Mouse (Mus musculus) spleen, embryonic (tissue): ENCODE results near the gene Meltf.

Source experiments
- CTCF ChIA-PET: fragments of 350-600 bp; sonication (Branson Sonifier 250); formaldehyde crosslinking; loops from one replicate; lab custom pipeline; 2022; lab: Charles Lee

Meltf gene

DNA sequence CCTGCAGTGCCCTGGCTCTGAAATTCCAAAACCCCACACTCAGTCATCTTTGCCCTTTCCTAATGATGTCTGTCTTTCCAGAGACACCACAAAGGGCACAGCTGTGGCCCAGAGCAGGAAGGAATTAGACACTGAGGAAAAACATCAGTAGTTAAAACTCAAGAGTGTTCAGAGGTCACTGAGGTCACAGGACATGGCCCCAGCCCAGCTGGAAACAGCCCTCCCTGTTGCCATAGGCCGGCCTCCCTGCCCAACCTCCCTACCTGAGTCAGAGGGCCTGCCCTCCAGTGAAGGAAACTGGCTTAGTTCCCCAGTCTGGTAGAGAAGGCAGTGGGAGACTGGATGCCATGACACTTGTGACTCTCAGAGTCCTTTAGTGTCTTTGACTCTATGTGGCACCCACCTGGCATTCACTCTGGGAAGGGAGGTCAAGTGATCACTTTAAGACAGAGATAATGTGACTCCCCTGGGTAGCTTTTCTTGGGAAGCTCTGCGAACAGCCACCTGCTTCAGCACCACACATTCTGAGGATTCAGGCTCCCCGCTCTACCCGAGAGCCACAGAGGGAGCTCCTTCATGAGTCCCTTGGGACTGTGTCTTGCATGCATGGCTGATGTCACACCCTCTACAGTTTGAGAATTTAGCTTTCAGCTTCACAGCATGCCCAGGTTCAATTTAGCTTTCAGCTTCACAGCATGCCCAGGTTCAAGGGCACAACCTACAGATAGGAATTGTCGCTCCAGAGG is 15.0 kb downstream of the Meltf start:
- CTCF ChIA-PET = no interaction called here

DNA sequence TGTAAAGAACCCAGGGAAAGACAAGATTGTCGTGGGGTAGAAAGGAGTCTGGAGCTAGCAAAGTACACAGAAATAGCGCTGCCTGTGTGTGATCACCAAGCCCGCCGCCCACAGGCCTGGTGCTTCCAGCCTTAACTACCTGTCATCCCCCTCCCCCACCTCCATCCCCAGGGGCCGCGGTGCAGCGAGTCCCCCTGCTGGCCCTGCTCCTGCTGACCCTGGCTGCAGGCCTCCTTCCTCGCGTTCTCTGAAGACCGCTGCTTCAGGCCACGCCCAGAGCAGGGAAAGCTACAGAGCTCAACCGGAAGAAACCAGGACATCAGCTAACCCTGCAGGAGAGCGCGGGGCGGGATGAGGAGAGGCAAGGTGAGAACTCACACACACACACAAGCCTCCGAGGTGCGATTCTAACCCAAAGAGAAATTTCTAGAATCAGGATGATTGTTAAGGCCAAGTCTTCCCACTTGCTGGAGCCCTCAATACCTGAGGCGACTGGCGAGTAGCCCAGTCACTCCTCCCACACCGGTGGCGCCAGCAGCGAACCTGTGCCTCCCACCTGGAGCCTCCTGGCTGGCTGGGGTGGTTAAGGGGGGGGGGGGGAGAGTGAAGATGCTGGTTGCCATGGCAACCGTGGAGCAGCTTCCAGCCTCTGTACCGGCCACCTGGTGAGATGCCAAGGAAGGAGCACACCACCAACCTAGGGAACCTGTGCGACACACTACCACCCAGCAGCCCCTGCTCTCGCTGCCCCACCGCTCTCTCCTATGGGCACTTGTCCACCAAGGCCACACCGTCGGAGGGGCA is 18.6 kb downstream of the Meltf start:
- CTCF ChIA-PET = no interaction called here

DNA sequence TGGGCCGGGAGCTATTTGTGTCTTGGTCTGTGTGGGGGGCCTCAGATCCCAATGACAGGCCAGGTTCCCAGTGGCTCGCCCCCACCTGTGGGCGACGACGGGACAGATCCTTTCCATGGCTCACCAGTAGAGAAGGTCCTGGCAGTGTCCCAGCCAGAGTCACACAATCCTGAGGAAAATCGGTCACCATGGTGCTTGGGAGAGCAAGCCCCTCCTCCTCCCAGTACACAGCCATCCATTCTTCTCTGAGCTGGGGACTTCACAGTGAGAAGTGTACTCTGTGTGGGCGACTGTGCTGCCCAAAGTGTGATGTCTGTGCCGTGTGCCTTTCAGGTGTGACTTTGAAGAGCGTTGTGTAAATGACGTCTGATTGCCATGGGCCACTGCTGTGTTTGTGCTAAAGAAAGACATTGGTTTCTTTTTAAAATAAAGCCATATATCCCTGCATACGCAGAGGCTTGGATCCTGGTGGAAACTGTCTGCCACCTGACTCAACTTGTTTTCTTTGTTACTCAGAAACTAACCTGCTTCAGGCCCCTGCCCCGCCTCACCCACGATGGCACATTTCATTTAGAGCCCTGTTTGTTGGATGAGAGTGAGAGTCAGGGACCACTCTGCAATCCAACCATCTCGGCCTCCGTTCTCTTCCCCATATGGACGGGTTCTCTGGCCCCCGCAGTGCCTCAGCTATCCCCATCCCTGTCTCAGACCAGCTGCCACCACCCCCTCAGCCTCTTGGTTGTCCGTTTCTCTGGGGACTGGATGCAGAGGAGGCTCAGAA is 20.1 kb downstream of the Meltf start:
- CTCF ChIA-PET = no interaction called here

DNA sequence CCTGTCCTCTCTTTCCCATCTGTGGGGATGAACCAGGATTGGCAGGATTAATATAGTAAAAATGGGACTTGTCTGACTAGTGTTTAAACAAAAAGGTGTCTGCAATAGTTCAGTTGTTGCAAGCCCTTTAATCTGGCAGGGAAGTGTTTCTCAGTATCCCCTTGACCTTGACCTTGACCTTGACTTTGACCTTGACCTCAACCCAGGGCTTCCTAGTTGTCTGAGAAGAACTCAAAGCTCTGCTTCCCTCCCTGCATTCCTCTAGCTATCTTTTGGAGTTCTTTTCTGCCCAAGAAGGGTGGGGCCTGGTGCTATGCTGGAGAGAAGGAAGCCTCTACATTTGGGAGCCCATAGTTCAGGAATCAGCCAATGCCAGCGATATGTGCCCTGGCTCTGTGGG is 23.3 kb downstream of the Meltf start:
- CTCF ChIA-PET = no interaction called here

DNA sequence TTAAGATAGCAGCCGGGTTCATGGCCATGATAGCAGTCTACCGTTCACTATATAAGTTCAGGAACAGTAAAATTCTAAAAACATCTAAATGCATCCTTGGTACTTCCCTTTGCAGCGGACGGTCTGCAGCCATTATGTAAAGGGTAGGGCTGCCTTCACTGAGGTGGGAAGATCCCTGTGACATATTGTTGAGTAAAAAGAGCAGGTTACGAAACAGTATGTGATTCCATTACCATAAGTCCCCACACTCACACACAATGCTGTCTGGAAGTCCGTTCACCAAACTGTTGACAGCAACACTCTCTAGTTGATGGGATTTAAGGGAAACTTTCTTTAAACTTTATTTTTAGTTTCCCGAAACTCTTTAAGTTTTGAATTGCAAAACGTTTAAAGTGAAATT is 24.6 kb downstream of the Meltf start:
- CTCF ChIA-PET = no interaction called here

- CTCF ChIA-PET = no interaction called here
Observed at GRCm38 (mm10) chr16:31905331-31905730, 26.7 kb downstream of the Meltf start.

DNA sequence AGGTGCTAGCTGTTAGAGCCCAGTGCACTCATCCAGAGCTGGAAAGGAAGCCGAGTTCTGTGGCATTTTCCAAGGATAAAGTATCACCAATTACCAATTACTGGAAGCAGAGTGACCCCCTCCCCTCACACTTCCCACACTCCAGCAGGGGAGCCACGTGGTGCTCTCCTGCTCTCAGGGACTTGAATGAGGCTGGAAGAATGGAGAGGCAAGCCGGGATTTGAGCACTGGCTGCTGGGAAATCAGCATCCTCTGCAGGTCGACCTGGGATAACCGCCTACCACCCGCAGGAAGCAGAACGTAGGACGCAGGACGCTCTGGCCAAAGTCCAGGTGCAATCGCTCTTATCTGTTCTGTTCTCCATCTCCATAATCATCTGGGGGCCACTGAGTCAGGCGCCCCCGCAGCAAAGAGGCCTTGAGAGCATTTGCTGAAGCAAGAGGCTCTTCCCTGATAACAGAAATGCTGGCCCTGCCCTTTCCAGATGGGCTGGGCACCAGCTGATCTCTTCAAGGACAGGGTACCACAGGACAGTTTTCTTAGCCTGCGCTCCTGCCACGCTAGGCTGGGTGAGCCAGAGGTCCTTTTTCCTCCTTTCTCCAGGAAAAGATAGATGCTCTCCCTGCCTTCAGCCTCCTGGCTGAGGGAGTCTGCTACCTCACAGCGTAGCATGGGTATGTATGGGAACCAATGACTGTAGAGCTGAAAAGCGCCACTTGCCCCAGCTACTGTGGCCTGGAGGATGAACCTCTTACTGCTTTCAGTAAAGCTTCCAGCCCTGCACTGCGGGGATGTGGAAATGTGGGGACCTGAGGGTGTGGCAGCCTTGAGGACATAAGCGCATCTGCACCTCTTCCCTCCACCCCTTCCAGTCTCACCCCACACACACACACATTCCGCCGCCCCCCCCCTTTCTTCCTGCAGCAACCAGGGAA is 27.5 kb downstream of the Meltf start:
- CTCF ChIA-PET = no interaction called here

DNA sequence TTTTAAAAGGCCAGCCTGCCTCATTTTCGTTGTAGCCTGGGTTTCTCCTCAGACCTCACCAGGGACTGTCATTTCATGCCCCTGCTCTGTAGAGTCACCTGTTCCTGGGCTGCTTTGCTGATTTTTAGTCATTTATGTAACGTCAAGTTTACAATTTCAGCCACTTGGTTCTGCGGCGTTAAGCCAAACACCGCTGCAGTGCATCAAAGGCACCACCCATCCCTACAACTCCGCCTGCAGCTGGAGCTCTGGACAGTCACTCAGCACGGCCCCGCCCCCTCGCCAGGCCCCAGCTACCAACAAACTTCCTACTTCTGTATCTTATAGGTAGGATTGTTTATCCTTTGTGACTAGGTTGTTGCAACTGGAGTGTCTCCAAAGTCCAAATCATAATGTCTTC is 28.3 kb downstream of the Meltf start:
- CTCF ChIA-PET = no interaction called here

DNA sequence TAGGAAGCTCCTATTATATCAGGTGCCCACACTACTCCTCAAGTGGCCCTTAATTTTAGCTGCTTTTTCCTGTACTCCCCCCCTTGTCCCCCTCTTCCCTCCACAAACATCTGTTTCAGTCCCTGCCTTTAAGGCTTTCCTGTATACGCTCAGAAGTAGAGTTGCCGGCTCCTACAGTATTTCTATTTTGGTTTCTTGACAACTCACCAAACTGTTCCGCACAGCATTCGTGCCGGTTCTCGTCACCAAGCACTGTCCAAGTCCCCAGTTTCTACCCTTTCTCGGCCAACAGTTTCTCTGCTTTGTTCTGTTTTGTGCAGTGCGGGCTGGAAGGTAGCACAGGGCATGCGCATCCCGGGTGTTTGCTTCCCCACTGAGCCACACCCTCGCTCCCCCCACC is 30.3 kb downstream of the Meltf start:
- CTCF ChIA-PET = interaction anchor here (0.6 kb wide), 1 partner anchor 68 kb away, joined by 4 read pairs; no protein-coding TSS in a partner anchor

- CTCF ChIA-PET = no interaction called here
Observed at GRCm38 (mm10) chr16:31910281-31910847, 31.8 kb downstream of the Meltf start.

DNA sequence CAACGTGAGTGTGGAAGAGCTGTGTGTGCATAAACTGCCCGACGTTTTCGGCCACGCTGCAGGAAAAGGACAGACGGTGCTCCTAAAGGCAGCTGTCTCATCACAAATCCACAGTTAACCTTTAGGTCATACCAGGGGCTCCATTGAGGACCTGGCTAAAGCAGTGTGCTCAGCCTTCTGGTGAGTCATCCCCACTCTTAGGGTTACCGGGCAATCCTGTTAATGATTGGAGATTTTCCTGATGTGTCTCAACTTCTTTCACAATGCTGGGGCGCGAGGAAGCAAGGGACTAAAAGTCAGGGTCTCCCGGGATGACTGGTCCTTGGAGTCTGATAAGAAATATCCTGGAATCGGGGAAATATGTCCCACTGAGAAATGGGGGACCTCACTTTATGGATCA is 39.2 kb downstream of the Meltf start:
- CTCF ChIA-PET = no interaction called here

DNA sequence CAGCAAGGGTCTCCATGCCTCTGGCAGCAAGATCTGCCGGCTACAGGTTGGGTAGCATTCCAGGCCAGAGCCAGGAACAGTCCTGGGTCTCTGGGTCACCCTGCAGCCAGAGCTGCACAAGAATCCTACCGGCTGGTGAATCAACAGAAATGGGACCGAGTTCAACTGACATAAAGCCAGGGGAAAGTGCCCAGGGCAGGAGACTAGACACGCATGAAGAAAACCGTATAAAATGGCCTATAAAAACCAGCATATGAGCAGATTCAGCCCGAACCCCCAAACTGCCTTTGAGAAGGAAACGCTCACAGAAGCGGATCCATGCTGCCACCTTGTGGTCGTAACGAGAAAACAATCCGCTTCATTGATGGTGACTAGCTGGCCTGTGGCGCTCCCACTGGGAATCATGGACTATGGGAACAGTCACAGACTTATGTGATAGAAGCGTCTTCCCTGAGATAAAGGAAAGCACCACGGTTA is 39.7 kb downstream of the Meltf start:
- CTCF ChIA-PET = no interaction called here

DNA sequence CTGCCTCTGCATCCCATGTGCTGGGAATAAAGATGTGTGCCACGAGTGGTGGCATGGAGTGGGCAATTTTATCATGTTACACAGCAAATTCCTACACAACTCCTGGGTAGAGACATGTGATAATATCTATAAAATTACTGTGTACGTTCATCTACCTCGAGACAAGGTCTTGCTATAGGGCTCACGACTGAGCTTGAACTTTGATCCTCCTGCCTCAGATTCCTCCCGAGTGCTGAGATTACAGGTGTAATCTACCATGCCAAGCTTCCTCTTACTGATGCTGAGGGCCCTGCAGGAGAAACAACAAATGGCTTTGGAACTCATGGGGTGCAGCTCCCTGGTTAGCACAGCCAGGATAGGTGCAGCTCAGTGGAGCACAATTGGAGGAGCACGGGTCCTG is 45.8 kb downstream of the Meltf start:
- CTCF ChIA-PET = no interaction called here

GRCm38 (mm10) chr16:31926091-31926490 is 47.5 kb downstream of the Meltf start:
- CTCF ChIA-PET = no interaction called here

GRCm38 (mm10) chr16:31926547-31927182 is 48.1 kb downstream of the Meltf start:
- CTCF ChIA-PET = no interaction called here

GRCm38 (mm10) chr16:31927412-31927811 is 48.8 kb downstream of the Meltf start:
- CTCF ChIA-PET = no interaction called here

DNA sequence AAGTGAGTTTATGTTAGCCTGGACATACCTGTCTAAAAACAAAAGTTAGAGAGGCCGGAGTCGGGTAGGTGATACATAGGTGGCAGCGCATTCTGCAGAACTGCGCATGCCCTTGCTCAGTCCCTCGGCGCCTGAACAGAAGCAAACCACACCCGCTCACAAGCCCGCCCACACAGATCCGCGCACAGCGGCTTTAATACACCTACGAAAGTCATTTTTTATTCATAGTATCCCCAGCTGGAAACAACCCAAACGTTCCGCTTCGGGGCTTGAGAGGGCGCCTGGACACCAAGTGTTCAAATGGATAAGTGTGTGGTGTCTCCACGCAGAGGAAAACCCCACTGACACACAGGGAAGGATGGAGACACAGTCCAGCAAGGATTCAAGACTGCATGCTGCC is 52.7 kb downstream of the Meltf start:
- CTCF ChIA-PET = no interaction called here

DNA sequence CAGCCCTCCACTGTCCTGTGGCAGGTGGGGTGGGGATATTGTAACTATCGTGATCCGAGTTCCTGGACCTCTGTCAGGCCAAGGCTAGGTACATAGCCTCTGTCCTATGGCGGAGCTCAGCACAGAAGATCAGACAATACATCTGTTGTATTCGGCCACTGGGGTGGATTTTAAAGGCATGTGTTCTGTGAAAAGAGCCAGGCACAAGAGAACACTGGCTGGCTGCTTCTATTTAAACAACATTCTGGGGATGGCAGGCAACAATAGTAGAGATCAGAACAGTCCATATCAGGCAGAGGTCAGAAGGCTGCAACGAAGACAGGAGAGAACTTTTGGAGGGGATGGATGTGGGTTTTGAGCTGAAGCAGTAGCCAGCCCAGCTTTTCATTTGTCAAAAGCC is 53.6 kb downstream of the Meltf start:
- CTCF ChIA-PET = interaction anchor here (1.2 kb wide), 1 partner anchor 15 kb away, joined by 3 read pairs; no protein-coding TSS in a partner anchor

DNA sequence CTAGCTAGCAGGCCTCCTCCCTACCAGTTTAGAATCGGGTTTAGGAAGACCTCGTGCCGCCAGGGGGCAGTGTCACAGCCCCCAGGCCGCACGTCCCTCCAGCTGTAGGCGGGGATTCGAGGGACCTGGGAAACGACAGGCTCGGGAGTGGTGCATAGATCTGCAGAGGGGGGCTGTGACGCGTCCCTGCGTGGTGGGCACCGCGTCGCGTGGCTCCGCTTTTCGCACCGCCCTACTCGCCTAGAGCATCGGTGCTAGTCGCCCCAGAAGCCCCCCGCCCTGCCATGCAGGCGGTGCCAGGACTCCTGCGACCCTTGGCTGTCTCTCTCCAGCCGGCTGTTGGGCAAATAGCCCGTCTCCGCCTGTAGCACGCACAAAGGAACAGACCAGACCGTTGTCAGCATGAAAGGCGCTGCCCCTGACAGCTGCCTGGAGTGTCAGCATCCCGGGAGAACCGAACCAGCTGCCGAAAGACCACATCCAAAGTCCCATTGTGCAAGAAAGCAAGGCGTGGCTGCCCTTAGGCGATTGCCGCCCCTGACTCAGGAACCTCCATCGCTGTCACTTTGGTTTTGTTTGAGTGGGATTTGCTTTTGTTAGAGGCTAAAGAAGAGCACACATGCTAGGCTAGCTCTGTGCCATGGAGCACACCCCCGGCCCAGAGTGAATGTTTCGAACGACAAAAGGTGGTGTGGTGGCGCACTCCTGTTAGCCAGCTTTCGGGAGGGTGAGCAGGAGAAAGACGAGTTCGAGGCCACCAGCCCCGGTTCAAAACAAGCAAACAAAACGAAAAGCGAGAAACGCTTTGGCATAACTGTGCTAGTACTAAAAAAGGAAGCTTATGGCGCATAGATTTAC is 54.5 kb downstream of the Meltf start:
- CTCF ChIA-PET = interaction anchor here (1.2 to 1.8 kb wide), 2 partner anchors 10 to 14 kb away, joined by 3 to 5 read pairs; no protein-coding TSS in a partner anchor
